Mouse (Mus musculus) central nervous system, embryonic 14 days (tissue): ENCODE measurements around the gene Nek8. TPM values are rescaled to one million over a fixed set of nuclear protein-coding genes. Genes with fewer than 3 reads are reported as not detected.

ENCODE experiments used
- polyA plus RNA-seq: library from polyadenylated mRNA; depleted of rRNA; stranded (reverse); fragments of >200 nt; gene quantifications from 2 replicates; pipeline ENCODE4 v1.2.3, GENCODE M21; 2012; rRNA removed

Nek8 gene
- polyA plus RNA-seq, result 12.9 and 16.0 TPM in 2 replicates

GRCm38 (mm10) chr11:78176402-78176862, at the start of gene Nek8, which contains the start of gene Tlcd1:
Gene Nek8, minus strand, starts transcription at chr11:78176675.
Gene Tlcd1, plus strand, starts transcription at chr11:78176711.

GRCm38 (mm10) chr11:78193113-78193512, 16.6 kb upstream of the Nek8 start, which contains the start of gene Proca1:
Gene Proca1, plus strand, starts transcription at chr11:78193392.

GRCm38 (mm10) chr11:78188331-78189233, 12.1 kb upstream of the Nek8 start, which contains the start of gene Rab34:
Gene Rab34, plus strand, starts transcription at chr11:78188430.

GRCm38 (mm10) chr11:78182961-78183844, 6.7 kb upstream of the Nek8 start, which contains the start of gene Rpl23a:
Gene Rpl23a, minus strand, starts transcription at chr11:78183584.

GRCm38 (mm10) chr11:78164924-78165760, 11.3 kb downstream of the Nek8 start, which contains the start of gene Traf4:
Gene Traf4, minus strand, starts transcription at chr11:78165589.

Other genes starting within 250 kb of the Nek8 start
- 139 and 182 TPM in 2 replicates for gene Sez6, start 245.9 kb downstream of the Nek8 start, polyA plus RNA-seq
- 88.9 TPM in 2 replicates for gene Phf12, start 193.9 kb downstream of the Nek8 start, polyA plus RNA-seq
- gene Dhrs13, start 144.4 kb downstream of the Nek8 start, polyA plus RNA-seq, result 25.5 and 27.0 TPM in 2 replicates
- 96.9 and 97.0 TPM in 2 replicates for gene Flot2, start 138.7 kb downstream of the Nek8 start, polyA plus RNA-seq
- 29.9 and 30.4 TPM in 2 replicates for gene Eral1, start 96.3 kb downstream of the Nek8 start, polyA plus RNA-seq
- gene Fam222b, start 82.0 kb downstream of the Nek8 start, polyA plus RNA-seq, result 24.0 and 25.4 TPM in 2 replicates
- gene Traf4, start 11.1 kb downstream of the Nek8 start, polyA plus RNA-seq, result 193 and 206 TPM in 2 replicates
- gene Tlcd1, start within 50 bp of the Nek8 start, polyA plus RNA-seq, result 15.7 and 24.4 TPM in 2 replicates
- gene Rpl23a, start 6.9 kb upstream of the Nek8 start, polyA plus RNA-seq, result 2,641 and 2,838 TPM in 2 replicates
- 72.6 and 93.5 TPM in 2 replicates for gene Rab34, start 11.8 kb upstream of the Nek8 start, polyA plus RNA-seq
- 1.4 and 2.0 TPM in 2 replicates for gene Proca1, start 16.7 kb upstream of the Nek8 start, polyA plus RNA-seq
- gene Sdf2, start 69.1 kb upstream of the Nek8 start, polyA plus RNA-seq, result 119 and 127 TPM in 2 replicates
- 26.4 and 31.0 TPM in 2 replicates for gene Supt6, start 69.3 kb upstream of the Nek8 start, polyA plus RNA-seq
- 60.3 and 62.0 TPM in 2 replicates for gene 2610507B11Rik, start 85.1 kb upstream of the Nek8 start, polyA plus RNA-seq
- gene BC030499, start 114.2 kb upstream of the Nek8 start, polyA plus RNA-seq, result 0.63 and 0.88 TPM in 2 replicates
- 37.0 and 49.5 TPM in 2 replicates for gene Spag5, start 124.9 kb upstream of the Nek8 start, polyA plus RNA-seq
- gene Aldoc, start 146.3 kb upstream of the Nek8 start, polyA plus RNA-seq, result 106 and 132 TPM in 2 replicates
- 60.2 and 69.7 TPM in 2 replicates for gene Pigs, start 151.7 kb upstream of the Nek8 start, polyA plus RNA-seq
- gene Unc119, start 166.8 kb upstream of the Nek8 start, polyA plus RNA-seq, result 144 and 155 TPM in 2 replicates
- 0.03 TPM in 1 of 2 replicates, not detected in the other for gene Foxn1, start 209.9 kb upstream of the Nek8 start, polyA plus RNA-seq
- 0.04 TPM in 1 of 2 replicates, not detected in the other for gene Slc13a2, start 245.5 kb upstream of the Nek8 start, polyA plus RNA-seq